Mouse (Mus musculus) testis, postnatal 14 days (tissue): ENCODE results near the gene Thsd4.

ENCODE experiments used
- DNase-seq: peaks from one replicate; pipeline ENCODE4 v3.0.0; 2021; ENCODE audit warnings: low spot score

The Thsd4 gene

GRCm38 (mm10) chr9:60456651-60457050 is 65.2 kb downstream of the Thsd4 start:
- DNase-seq: no peak

GRCm38 (mm10) chr9:60454406-60455076 is 67.3 kb downstream of the Thsd4 start:
- no peak for DNase-seq

GRCm38 (mm10) chr9:60449498-60449897 is 72.3 kb downstream of the Thsd4 start:
- no peak for DNase-seq

- DNase-seq: no peak
Measured at GRCm38 (mm10) chr9:60445821-60446220, 76.0 kb downstream of the Thsd4 start.

- no peak for DNase-seq
Measured at GRCm38 (mm10) chr9:60441274-60441902, 80.5 kb downstream of the Thsd4 start.

GRCm38 (mm10) chr9:60440506-60440905 is 81.3 kb downstream of the Thsd4 start:
- DNase-seq: no peak

- DNase-seq: no peak
Measured at GRCm38 (mm10) chr9:60436246-60436645, 85.6 kb downstream of the Thsd4 start.

GRCm38 (mm10) chr9:60434093-60434492 is 87.8 kb downstream of the Thsd4 start:
- no peak for DNase-seq

- no peak for DNase-seq
Measured at GRCm38 (mm10) chr9:60431924-60432323, 89.9 kb downstream of the Thsd4 start.

- no peak for DNase-seq
Measured at GRCm38 (mm10) chr9:60430017-60430416, 91.8 kb downstream of the Thsd4 start.

GRCm38 (mm10) chr9:60414076-60414755 is 107.6 kb downstream of the Thsd4 start:
- no peak for DNase-seq

- no peak for DNase-seq
Measured at GRCm38 (mm10) chr9:60410872-60411635, 110.8 kb downstream of the Thsd4 start.

GRCm38 (mm10) chr9:60407374-60407773 is 114.5 kb downstream of the Thsd4 start:
- DNase-seq: no peak

GRCm38 (mm10) chr9:60405777-60406176 is 116.1 kb downstream of the Thsd4 start:
- DNase-seq: no peak

- DNase-seq: no peak
Measured at GRCm38 (mm10) chr9:60402681-60403080, 119.2 kb downstream of the Thsd4 start.

GRCm38 (mm10) chr9:60400001-60400400 is 121.8 kb downstream of the Thsd4 start:
- DNase-seq: no peak

- no peak for DNase-seq
Measured at GRCm38 (mm10) chr9:60398073-60398472, 123.8 kb downstream of the Thsd4 start.

- DNase-seq: no peak
Measured at GRCm38 (mm10) chr9:60396096-60396495, 125.8 kb downstream of the Thsd4 start.

- DNase-seq: no peak
Measured at GRCm38 (mm10) chr9:60392916-60393315, 128.9 kb downstream of the Thsd4 start.

GRCm38 (mm10) chr9:60384751-60385150 is 137.1 kb downstream of the Thsd4 start:
- no peak for DNase-seq

- DNase-seq: no peak
Measured at GRCm38 (mm10) chr9:60382941-60383340, 138.9 kb downstream of the Thsd4 start.

- no peak for DNase-seq
Measured at GRCm38 (mm10) chr9:60382526-60382925, 139.3 kb downstream of the Thsd4 start.

GRCm38 (mm10) chr9:60381010-60381409 is 140.8 kb downstream of the Thsd4 start:
- DNase-seq: no peak
